Mouse (Mus musculus) fibroblast of lung, adult 2 months (primary cell): ENCODE measurements around the gene Hist1h2bg.
"Not testable (repeated sequence)": the region's sequence is repeated elsewhere in the genome, so short reads cannot be mapped to it uniquely, and the experiment has no call there.

Experiments used
- DNase-seq: peaks from one replicate; pipeline ENCODE4 v3.0.0-alpha.2; 2011; ENCODE audit warnings: low read depth

Hist1h2bg gene

DNA sequence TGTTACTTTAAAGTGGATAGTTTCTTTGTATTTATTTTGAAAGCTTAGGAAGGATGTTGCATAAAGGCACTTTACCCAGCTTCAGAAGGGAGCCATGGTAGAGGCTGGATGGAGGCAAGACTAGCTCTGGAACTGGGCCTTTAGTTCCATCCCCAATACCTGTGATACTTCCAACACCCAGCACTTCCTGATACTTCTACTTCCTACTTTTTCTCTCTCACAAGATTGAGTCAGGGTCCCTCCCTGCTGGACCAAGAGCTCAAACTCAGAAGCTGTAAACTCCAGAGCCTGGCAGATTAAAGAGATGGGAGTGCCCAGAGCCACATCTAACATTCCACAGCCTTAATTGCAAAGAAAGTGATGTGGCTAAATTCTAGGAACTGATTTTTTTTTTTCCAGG, 13.1 kb downstream of the Hist1h2bg start:
- no peak for DNase-seq

DNA sequence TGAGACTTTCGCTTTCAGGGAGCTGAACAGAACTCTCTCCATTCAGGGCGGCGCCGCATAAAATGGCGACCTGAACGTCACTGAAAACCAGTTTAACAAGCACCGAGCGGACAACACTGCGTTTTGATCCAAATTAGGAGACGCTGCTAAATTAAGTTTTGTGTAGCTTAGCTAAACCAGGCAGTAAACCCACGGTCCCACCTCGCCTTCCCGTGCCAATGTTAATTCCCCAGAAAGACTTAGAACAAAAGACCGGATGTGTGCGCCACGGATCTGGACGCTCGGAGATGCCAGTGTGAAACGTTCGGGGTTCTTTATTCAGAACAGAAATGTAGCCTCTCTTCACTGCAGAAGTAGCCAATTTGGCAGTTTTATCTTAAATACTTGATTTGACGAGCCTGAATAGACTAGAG, 13.8 kb downstream of the Hist1h2bg start:
- DNase-seq, result no peak

DNA sequence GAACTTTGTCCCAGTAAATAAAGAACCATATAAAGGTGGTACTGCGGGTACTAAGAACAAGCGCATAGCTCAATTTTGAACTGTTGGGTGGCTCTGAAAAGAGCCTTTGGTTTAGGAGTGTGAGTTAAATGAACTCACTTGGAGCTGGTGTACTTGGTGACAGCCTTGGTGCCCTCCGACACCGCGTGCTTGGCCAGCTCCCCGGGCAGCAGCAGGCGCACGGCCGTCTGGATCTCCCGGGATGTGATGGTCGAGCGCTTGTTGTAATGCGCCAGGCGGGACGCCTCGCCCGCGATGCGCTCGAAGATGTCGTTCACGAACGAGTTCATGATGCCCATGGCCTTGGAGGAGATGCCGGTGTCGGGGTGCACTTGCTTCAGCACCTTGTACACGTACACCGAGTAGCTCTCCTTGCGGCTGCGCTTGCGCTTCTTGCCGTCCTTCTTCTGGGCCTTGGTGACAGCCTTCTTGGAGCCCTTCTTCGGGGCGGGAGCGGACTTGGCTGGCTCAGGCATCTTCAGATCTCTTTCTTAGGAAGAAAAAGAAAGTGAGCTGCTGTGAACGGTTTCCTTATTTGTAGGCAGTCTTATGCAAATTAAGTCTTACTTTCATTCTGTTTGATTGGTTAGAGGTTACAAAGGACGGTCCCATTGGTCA, 14.4 kb downstream of the Hist1h2bg start:
- peak; percentile 90 for DNase-seq

- no peak for DNase-seq
Measured at GRCm38 (mm10) chr13:23586099-23586939, 15.1 kb downstream of the Hist1h2bg start.

DNA sequence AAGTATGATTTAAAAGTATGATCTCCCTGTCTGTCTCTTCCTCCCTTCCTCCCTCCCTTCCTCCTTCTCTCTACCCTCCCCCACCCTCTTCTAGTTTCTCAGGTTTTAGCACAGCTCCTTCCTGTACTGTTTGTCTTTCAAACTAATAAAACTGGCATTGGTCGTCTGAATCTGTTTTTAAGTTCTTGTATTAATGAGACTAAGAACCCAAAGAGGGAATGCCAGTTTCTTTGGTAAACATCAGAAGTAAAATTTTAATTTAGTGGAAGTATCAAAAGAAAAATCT, 15.7 kb downstream of the Hist1h2bg start:
- DNase-seq, result no peak

DNA sequence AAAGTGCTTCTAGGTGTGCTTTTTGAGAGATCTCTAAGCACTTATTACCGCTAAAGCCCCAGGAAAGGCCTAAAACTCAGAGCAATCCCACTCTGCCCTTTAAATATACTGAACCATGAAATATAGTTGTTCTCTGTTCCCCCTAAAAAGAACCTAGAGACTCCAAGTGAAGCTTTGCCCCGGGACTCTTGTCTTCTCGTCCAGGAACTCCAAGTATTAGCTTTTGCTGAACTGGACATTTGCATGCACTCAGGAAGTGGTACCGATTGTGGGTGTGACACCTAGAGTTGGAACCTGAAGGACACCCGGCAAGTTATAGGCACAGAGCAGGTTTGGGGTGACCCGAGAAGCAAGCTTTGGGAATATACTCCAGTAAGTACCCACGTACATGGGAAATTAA, 20.0 kb downstream of the Hist1h2bg start:
- no peak for DNase-seq

DNA sequence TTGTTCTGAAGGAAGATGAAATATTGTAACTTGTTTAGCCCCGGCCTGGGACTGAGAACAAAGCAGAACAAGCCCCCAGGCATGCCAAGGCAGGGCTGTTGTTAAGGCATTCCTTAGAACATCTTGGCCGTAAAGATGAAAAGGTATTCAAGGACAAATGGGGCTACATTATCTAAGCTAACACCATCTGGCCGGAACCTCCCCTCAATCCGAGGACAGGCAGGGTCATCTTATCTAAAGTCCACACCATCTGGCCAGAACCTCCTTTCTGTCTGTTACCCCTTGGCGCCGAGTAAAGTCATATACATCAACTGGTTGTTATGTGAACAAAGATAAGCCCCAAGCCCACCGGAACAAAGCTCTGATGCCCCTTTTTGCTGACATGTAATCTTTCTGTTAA, 20.7 kb downstream of the Hist1h2bg start:
- DNase-seq, result not testable (repeated sequence)

- no peak for DNase-seq
Measured at GRCm38 (mm10) chr13:23592614-23593013, 21.4 kb downstream of the Hist1h2bg start.

DNA sequence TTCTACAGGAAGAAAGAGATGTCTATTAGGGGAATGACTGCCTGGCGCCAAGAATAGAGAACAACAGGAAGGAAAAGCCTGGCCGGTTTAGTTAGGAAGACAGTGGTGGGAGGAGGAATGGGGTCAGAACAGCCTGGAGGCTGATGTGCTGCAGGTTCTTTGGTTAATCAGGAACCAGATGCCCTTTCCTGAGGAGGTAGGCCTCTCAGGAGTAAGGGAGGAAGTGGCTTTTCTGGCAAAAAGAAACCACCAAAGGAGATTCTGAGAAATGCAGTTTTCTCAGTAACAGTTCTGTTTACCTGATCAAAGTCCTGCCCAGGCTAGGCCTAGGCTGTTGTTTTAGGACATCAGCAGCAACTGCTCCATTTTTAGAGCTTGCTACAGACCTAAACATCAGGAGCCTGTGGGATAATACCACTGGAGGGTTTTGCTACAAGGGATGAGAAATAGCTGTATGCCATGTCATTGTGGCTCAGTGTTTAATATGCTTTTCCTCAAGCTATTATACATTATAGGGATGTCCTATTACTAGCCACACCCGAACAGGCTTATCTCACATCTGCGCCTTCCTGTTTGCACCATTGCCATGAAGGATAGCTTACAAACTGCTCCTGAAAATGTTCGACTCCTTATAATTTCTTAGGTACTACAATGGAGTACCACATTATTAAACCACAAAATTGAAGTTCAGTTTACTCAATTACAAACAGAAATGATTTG, 22.0 kb downstream of the Hist1h2bg start:
- no peak for DNase-seq

DNA sequence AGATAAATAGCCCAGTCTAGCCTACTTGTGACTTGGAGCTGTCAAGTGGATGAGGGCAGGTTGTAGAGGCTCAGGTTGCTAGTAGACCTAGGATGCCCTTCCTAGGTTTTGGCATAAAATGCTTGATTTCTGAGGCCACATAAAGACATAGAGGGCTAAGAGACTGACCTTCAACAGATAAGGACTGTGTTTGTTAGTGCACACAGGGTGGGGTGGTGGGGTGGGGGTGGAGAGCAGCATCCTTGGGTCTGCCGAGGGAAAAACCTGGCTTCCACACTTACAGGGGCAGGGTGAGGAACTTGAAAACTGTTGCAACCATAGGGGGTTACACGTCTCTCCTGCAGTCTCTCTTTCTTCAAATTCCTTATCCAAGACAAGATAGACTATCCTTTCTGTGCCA, 24.0 kb downstream of the Hist1h2bg start:
- no peak for DNase-seq

GRCm38 (mm10) chr13:23595622-23596372, 24.6 kb downstream of the Hist1h2bg start:
- no peak for DNase-seq

- DNase-seq, result peak; percentile 43
Measured at GRCm38 (mm10) chr13:23597957-23598356, 26.8 kb downstream of the Hist1h2bg start.

GRCm38 (mm10) chr13:23603182-23603699, 32.0 kb downstream of the Hist1h2bg start:
- no peak for DNase-seq

DNA sequence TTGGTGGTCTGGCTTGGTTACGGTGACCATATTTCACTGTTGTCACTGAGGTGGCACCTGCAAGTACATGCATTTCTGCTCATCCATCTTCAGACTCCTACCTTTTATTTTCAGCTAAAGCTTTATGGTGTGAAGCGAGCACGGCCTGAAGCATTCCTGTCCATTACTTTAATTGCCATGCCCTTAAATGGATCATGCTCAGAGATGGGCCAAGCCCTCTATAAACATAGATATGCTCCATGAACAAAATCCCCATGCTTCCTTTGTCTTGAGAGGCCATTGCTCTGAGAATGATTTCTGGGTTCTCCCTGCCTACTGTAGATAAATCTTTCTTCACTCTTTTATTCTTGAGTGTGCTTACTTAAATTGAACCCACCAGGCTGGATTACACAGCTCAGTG, 33.3 kb downstream of the Hist1h2bg start:
- DNase-seq, result no peak

DNA sequence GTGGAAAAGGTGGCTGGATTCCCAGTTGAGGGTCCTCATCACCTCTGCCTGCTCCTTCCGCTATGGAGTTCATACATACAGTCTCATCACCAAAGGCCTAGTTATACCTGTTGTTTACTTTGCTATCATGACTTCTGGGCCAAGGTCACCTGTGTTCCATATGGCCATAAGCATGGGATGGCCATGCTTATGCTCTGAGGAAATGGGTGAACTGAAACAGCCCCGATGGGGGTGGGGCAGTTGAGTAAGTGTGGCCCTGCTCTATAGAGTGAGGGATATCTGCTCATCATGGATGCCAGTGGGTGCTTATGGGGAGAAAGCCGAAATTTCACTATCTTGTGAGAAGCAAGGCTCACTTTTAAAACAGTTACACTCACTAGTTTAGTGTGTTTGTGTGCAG, 33.9 kb downstream of the Hist1h2bg start:
- no peak for DNase-seq

DNA sequence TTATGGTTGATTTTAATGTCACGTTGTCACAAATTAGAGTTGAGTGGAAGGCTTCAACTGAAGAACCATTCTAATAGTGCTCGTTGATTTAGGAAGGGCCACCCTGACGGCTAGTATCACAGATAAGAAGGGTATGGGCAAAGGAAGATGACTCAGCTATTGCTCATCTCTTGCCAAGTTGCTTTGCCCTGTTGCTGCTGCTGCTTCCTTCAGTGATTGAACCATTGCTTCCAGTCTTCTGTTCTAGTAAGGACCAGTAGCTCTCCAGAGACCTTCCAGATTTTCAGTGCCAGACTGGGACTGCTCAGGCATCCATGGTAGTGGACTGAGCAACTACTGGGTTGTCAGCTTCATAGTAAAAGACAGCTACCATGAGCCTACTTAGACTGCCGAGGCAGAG, 38.0 kb downstream of the Hist1h2bg start:
- DNase-seq, result no peak

- DNase-seq, result no peak
Measured at GRCm38 (mm10) chr13:23609844-23610243, 38.6 kb downstream of the Hist1h2bg start.

DNA sequence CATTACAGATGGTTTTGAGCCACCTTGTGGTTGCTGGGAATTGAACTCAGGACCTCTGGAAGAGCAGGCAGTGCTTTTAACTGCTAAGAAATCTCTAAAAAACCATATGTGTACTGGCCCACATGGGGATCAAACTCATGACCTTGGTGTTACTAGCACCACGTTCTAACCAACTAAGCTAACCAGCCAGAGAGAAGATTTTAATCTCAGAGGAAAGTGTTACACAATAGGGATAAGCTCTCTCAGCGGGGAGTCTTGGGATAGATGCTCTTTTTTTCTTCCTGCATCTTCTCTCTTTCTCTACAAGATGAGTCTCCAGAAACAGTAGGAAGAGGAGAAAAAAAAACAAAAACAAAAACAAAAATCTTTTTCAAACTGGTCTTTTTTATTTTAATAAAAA, 39.2 kb downstream of the Hist1h2bg start:
- DNase-seq, result no peak

DNA sequence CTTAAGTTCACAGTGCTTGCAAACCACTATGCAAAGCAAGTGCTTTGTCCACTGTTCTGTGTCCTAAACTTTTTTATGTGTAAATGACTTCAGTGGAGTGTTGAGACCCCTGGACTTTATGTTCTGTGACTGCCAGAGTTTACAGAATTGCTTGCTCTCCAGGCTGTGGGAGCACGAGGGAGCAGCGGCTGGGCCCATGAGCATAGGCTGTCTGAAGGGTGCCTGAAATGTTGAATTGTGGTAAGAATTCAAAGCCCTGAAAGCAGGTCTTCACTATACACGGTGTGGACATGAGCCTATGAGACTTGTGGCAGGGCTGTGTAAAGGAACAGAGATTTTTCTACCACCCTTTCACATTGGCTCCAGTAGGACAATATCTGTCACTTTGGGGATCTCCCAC, 40.4 kb downstream of the Hist1h2bg start:
- DNase-seq, result no peak

DNA sequence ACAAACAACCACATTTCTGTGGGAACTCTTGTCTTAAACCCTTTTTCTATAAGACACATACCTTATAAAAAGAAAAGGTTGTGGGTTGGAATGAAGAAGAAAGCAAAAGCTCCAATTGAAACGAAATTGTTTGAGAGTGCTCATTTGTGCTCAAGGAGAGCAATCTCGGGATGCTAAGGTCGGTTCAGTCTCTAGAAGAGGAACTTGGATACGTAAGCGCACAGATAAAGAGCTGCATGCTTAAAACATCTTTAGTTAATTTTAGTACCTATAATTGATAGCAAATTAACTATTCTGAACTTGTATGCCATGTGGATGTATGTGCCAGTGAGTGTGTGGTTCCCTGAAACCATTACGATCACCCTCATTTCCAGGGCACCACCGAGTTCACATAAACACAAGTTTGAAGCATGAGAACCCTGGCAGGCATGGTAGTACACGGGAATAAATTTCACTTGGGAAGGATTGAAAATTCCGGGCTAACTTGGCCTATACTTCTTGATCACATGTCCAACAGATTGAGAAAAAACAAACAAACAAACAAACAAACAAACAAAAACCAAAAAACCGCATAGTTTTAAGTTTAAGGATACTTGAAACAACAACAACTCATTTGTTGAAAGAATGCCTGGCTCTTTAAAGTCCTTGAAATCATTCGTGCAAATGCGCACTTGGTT, 49.0 kb downstream of the Hist1h2bg start:
- no peak for DNase-seq

GRCm38 (mm10) chr13:23620733-23621531, 49.7 kb downstream of the Hist1h2bg start, which contains the start of gene Hist1h2be:
TSS of gene Hist1h2be (minus strand) at chr13:23621124.
- peak; percentile 75 for DNase-seq
